Comparison of ENCODE assay signal across 8 mouse cellular contexts in the genomic region with DNA sequence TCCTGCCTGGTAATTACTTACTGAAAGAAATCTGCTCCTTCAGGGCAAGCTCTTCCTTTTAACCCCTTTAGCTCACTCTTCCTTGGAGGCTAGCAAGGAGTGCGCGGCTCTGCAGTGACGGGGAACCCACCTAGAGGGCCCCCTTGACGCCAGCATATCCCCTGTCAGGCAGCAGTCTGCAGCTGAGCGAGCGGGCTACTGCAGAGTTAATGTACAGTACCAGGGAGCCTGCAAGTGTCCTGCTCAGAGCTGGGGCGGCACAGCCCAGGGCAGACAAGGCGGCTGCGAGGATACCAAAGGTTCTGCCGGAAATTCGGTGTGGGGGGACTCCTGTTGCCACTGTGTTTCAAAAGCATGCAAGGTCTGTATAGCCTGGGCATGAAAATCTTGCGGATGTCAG.
A peak's percentile ranks its signal among the peaks of the same experiment; 100 is the strongest.
DNase-seq lines count a peak whose midpoint lies in the region; ATAC-seq and TF ChIP-seq lines count a peak whose summit lies in the region.

No protein-coding gene starts in this region.

- CTCF ChIA-PET in Patski (lab: Charles Lee): interaction anchor here (0.9 kb wide), 1 partner anchor 17 kb away, joined by 3 read pairs; no protein-coding TSS in a partner anchor

- H3K4me3 ChIP-seq in hindbrain, embryonic 13.5 days: peak overlapping the region; percentile 57

- peak overlapping the region; percentile 95 for H3K27ac ChIP-seq in hindbrain, embryonic 13.5 days

- H3K4me2 ChIP-seq in hindbrain, embryonic 13.5 days: peak overlapping the region; percentile 73

- POLR2A ChIA-PET in Patski (lab: Charles Lee): no interaction called here

- DNase-seq in Patski (ENCODE audit: low read depth, low spot score): no peak
- DNase-seq in cerebellum, postnatal 14 days: peak; percentile 79 to 83
- peak; percentile 62 to 71 for DNase-seq in frontal cortex, postnatal 25 days (ENCODE audit: low spot score in 2 of 2)
- peak; percentile 65 to 66 for DNase-seq in layer of hippocampus, postnatal 25 days (ENCODE audit: extremely low spot score in 1 of 2, low spot score in 1 of 2)
- DNase-seq in lung, postnatal 10 days: peak; percentile 88
- DNase-seq in ovary, postnatal 14 days (ENCODE audit: low spot score): peak; percentile 58
- DNase-seq in thymus, postnatal 10 days (ENCODE audit: low spot score in 2 of 2): peak; percentile 44 to 66

- H3K4me1 ChIP-seq in hindbrain, embryonic 13.5 days (replicated peaks): peaks cover 42% of the 10 kb centered on the region

- in situ Hi-C loops in Patski (cut with MboI; ENCODE audit: low pct_unique_long_range_greater_than_20kb): no loop called here

- peak overlapping the region; percentile 81 for H3K9ac ChIP-seq in hindbrain, embryonic 13.5 days

- no peaks in the 10 kb centered on the region for H3K27me3 ChIP-seq in Patski
- H3K27me3 ChIP-seq in hindbrain, embryonic 13.5 days: no peaks in the 10 kb centered on the region

- under 1% methylated on average over 12 of the region's 12 CpGs for WGBS in hindbrain, embryonic 13.5 days

- H3K9me3 ChIP-seq in hindbrain, embryonic 13.5 days: no peaks in the 10 kb centered on the region

- peak; percentile 96 for ATAC-seq in Patski
- ATAC-seq in hindbrain, embryonic 13.5 days (ENCODE audit: low FRiP score): peak; percentile 98

- H3K36me3 ChIP-seq in hindbrain, embryonic 13.5 days: no peaks in the 10 kb centered on the region

- no peak for TF ChIP-seq CTCF in Patski (IDR thresholded peaks at IDR 0.05)
